Mouse (Mus musculus) adrenal gland, postnatal 4 days (tissue): ENCODE measurements around the gene Ldlrad3. TPM values are rescaled to one million over a fixed set of nuclear protein-coding genes. Genes with fewer than 3 reads are reported as not detected.

Experiments
- DNase-seq, 2 experiments: peaks; one replicate each; pipeline ENCODE4 v3.0.0; 2021 to 2022; ENCODE audit warnings: low spot score in 2 of 2, mixed read lengths in 2 of 2
- total RNA-seq, 2 experiments: library from RNA; stranded (reverse); gene quantifications; 2 replicates each; pipeline ENCODE4 v1.2.3; 2021

The Ldlrad3 gene
- total RNA-seq, 2 experiments from 2014 or later = 13.1 to 16.7 TPM

DNA sequence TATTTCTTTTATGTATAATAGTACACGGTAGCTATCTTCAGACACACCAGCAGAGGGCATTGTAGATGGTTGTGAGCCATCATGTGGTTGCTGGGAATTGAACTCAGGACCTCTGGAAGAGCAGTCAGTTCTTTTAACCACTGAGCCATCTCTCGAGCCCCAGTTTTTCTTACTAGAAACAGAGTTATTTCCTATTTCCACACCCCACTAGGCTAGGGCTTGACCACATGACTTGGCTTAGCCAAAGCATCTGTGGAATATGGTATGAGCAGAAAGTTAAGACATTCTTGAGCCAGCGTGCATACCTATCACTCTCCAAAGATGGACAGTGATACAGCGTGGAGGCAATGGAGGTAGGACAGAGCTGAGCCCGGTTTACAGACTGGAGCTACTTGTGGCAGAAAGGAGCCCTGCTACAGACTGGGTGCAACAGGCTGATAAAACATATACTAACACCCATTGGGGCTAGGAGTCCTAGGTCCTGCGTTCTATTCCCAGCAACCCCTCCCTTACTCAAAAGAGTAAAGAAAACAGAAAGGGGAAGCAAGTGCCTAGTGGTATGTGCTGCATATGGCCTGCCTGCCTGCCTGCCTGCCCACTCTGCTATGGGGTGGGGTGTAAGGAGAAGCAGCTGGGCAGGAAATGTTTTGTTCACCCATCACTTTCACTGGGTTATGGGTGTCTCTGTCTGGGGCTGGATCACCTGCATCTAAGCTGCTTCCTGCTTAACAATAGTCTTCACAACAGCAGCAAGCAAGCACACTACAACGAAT lies 147.1 kb downstream of the Ldlrad3 start:
- no peak for DNase-seq

DNA sequence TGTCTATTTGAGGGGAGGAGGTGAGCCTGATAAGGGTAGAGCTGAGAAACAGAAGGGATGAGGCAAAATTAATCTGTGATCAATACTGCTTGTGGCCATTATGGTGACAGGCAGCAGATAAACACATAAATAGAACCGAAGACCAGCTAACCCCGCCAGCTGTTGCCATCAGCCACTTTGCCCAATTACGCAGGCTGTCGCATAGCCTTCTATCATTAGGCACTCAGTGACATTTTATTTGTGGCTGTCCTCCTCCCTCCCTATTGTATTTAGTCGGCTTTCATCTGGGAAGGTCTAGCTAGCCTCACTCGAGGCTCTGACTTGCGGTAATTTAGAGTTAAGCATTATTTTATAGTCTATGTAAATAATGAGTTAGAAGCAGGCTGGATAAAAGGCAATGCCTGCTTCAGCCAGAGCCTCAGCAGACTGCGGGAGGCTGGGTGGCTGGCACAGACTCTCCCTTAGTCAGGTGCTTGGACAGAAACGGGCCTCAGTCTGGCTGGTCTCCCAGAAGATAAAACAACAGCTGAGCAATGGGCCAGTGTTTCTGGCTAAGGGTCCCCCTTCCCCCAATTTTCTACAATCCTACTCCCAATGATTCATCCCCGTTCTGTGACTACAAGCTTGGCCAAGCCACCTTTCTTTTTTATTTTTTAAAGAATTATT lies 147.8 kb downstream of the Ldlrad3 start:
- no peak for DNase-seq

DNA sequence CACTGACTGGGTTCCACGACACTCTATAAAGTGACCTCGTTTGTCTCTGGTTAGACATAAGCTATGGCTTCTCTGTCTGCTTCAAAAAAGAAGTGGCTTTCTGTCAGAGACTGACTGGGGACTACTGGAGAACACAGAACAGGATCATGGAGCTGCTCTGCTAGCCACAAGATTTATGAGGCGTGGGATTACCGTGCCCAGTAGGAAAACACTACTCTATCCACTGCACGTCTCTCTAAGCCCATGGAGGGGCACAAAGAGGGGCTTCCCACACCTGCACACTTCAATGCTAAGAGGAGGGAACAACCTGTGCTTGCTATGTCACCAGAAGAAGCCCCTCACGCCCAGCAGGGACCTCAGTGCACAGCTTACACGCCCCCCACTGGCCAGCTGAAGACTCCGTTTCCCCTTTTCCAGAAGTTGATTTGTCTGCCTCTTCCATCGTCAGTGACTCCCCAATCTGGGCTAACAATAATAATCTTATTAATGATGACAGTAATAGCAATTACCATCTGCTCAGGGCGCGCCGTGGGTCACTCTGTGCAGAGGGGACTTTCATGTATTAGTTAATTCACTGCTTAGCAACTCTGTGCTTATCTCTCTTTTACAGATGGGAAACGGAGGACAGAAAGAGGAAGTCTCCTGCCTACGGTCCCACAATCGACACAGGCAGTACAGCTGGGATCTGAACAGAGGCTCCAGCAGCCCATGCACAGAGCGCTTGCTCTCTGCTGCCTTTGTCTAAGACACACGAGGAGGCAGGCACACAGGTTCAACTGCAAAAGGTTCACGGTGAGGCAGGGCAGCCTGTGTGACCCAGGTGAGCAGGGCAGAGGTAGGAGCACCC lies 149.3 kb downstream of the Ldlrad3 start:
- DNase-seq = no peak

DNA sequence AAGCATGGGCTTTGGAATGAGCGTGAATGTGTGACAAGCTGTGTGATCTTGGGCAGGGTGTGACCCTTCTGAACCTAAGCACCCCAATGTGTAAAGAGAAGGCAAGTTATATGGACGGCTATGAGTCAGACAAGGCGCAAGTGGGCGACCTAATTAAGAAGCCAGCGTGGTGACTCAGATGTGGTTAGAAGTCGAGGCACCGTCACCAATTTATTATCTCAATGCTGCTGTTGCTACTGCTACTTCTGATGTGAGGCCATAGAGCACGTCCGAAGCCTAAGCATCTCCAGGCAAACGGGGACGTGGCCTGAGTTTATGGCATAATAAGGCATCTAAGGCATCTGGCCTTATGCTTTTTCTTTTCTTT lies 151.7 kb downstream of the Ldlrad3 start:
- DNase-seq = no peak

DNA sequence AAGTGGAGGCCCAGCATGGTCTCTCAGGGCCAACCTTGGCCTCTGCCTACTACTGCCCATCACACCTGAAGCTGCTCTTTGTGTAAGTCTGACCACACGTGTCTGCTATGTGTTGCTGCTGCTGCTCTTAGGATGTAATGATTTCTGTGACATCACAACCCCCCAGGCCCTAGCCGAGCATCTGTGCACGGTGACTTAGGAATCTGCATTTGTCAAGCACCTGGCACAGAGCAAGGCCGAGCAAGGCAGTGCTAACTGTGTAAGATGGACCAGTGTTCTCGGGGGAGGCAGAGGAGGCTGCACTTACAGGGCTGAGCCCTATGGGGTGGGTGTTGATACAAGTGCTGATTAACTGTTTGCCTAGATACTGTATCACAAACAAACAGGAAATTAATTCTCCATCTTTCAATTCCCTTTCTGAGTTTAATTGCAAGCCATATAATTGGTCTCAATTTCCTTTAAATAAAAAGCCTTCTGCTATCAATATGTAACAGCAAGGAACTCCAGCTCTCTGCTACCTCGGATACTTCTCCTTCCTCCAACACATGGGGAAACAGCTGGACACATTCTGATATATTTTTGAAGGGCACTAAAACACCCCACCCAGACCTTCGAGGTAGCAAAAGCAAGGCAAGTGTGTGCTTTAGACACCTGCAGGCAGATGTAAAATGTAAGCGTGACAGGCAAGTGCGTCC lies 152.2 kb downstream of the Ldlrad3 start:
- DNase-seq = no peak

DNA sequence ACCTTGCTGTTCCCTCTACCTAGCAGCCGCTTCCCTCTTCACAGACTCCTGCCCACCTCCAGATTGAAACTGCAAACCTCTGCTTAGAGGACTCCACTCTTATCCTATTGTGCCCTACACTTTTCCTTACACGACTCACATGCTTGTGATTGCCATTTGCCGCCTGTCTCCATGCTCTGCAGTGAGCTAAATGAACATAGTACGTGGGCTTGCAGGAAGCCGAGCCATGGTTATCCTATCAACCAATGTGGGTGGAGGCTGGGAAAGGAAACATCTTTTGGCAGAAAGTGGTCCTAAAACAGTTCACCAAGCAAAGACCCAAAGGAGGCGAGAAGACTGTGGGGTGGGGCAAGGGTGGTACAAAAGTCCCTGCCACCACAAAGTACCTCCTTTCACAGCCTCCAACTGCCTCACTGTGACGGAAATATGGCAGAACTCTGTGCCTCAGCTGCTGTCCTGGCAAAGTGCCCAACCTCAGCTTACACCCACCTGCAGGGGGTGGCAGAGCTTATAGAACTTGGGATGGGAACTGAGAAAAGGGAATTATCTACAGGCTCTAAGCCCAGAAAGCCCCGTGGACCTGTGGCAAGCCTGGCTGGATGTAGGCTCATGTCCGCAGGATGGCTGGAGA lies 153.4 kb downstream of the Ldlrad3 start:
- DNase-seq = no peak

DNA sequence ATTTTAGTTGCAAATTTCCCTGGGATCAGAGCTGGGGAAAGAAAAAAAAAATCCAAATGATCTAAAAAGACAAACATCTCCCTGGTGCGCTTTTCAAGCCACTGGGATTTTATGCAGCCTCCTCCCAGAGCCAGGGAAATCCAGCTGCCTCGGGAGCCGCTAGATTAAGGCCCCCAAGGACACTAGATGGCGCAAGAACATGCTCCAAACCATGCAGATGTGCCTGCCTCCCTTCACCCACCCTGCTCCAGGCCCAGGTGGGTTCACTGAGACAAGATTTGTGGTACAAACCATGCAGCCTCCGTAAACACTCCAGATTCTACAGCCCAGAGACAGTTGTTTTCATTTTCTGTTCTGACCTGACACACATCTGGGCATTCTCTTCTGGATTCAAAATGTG lies 155.5 kb downstream of the Ldlrad3 start:
- DNase-seq = peak in 1 of 2 experiments; percentile 17

DNA sequence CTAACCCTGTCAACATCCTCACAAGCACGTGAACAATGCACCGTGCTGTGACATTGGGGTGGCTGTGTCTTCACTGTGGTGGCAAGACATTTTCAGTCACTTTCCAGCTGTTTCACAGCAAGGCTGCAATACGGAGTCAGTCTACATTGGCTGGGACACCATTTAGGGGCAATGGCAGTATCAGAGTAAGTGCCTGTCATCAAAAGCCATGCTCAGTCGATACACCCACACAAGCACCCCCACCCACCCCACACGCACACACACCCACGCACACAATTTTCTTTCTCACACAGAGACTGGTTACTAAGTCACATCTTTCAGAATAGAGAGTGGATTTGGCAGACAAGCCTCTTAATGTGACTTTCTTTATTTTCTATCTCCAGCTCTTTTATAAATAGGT lies 156.0 kb downstream of the Ldlrad3 start:
- no peak for DNase-seq

DNA sequence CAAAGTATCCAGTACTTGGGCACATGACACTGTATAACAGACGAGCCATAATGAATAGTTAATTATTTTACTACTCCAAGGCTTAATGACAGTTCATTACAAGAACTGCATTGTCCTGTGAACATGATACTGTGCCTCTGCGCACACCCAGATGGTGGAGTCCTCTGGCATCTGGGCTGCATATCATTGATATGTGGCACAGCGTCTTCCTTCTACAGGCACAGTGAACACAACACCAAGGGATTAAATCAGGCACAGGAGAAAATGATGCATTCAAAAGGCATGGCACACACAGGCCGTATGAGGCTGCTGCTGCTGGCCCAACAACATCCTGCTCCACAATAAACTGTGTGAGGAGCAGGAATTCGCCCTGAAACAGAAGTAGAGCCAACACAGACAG lies 156.5 kb downstream of the Ldlrad3 start:
- no peak for DNase-seq

DNA sequence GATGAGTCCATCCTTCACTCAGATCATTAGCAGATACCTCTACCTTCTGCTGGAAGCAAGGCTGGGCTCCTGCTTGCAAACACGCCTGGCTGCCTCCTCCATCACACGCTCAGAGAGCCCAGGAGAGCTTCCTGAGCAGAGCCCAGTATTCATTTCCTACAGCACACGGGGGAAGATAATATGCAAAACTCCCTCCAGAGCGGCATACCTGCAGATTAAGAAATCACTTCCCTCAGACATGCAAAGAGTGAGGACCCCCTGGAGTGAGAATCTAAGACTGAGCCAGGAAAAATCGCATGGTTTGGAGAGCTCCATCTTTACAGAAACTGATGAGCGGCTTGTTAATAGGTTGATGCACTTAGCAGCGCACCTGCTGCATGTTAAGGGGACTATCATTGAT lies 158.9 kb downstream of the Ldlrad3 start:
- DNase-seq = no peak

DNA sequence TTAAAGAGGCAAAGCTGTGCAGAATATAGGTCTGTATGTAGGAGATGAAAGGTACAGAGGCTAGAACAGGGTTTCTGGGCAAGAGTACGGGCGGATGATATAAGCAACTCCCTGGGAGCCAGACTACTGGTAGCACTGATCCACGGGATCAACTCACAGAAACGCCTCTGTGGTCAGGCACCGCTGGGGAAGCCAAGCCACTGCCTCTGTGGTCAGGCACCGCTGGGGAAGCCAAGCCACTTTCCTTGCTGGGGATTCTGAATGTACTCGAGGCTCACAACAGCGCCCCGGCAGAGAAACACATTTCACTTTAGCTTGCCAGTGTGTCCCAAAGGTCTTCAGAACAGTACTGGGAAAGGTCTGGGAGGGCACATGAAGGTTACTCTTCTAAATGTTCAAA lies 160.0 kb downstream of the Ldlrad3 start:
- DNase-seq = no peak

DNA sequence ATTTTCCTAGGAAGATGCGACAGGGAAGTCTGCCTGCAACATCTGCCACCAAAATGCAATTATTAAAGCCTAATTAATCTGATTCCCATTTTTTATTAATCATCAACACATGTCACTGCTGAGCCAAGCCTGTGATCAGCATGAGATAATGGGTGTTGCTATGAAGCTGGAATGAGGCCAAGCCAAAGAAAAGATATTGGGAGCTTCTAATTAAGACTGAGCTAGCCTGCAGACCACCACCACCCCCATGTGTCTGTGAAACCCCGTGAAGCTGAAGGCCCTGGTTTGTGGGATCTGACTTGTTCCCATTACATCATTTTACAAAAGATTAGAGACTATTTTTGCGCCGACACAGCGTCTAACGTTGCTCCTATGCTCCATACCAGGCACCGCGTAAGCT lies 161.7 kb downstream of the Ldlrad3 start:
- no peak for DNase-seq

DNA sequence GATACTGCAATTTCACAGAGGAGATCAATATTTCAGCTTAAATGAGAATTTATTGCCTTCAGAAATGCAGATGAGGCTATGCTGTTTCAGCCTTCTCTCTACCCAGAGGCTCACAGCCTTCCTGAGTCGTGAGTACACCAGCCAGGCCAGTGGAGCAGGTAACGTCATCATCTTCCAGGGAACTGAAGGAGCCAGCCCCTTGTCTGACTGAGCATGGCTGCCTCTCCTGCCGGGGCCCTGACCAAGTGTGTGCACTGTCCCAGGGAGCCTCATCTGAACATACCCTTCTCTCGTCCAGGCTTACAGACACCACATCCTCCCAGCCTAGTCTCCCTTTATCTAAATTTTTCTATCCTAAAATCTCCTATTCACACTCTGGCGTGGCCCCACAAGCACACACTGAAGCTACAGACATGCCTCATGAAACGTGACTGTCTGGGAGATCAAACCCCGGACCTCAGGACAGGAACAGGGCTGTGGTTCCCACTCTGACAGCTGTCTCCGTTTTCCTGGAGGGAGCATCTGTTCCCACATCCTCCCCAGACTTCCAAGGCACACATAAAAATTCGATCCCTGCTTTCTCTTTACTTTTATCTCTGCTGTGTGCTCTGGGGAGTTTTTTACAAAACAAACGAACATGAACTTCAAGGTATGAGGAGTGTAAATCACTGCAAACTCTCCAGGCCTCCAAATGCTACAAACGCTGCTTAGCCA lies 164.7 kb downstream of the Ldlrad3 start:
- DNase-seq = no peak

DNA sequence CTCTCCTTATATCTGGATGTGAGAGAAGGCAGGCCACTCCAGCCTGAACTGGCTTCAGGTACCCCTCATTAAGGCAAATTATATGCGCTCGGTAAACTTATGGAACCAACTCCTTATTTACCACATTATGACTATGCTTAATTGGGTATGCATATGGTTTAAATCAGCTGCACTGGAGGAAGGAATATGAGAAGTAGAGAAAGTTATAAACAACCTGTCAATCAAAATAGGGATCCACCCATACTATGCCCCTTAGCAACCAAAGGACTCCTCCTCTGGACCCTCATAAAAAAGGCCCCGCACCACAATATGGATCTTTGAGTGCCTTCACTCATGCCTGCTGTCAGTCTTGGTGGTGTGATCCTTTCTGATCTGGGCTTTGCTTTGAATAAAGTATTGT lies 165.6 kb downstream of the Ldlrad3 start:
- no peak for DNase-seq

DNA sequence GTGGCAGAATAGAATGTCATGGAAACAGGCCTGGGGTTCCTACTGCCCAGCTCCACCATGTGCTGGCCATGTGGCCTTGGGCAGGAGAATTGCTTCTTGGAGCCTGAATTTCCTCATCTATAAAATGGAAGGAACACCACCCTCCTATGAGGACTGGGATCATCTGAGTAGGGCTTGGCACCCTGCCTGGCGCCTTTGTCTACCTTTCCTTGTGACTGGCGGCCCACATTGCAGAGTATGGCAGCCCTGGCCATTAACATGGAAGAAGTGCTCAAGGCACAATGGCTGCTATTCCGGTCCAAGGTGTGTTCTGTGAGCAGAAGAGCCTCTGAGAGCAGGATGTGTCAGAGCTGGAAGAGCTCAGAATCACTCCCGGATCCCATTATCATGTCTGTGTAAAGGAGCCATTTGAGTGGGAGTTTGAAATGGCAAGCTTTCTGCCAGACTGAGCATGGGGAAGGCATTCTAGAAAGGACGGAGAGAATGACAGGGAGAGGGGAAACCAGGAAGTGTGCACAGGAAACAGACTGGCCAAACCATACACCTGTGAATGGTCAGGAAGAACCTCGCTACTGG lies 171.6 kb downstream of the Ldlrad3 start:
- DNase-seq = no peak

DNA sequence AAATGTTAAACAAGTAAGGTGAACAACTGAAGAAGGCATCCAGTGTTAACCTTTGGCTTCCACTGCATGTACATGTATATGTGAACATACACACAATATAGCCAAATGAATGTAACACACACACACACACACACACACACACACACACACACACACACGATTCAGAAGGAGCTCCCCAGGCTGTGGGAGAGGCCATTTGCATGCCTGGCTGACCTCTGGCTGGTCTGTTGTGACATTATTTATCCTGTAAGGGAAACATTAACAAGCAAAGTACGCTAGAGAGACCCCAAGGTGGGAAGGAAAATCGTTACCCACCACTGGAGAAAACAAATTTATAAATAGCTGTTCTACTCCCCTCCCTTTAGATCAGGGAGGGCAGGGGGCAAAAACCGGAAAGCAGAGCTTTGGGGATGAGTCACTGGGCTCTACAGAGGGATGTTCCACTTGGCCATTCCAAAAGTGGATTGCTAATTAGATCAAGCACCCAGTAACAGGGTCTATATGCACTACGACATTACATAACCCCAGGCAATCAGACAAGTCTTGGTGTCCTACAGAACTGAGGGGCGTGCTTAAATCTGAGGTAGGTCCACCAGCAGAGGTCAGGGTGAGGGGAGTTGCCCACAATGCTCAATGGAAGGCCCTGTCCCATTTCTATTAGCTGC lies 174.7 kb downstream of the Ldlrad3 start:
- no peak for DNase-seq

DNA sequence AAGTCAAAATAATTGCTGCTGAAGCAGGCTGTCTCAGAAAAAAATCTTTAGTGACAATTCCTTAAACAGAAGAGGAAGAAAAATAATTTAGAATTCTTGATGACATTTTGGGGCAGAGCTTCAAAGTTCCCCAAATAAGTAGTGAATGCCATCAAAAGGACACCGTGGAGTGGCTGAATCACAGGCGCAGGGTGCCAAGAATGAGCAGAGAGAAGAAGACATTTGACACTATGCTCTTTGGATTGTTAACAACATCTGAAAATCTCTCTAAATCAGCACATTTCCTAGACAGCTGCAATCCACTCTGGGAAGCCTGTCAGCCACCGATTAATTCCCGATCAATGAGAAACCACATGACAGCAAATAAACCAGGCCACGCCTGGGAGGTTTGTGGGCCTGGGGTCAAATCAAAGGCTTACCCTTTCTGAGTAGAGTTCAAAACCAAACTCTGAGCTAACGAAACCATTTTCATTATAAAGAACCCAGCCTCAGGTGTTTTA lies 176.4 kb downstream of the Ldlrad3 start:
- DNase-seq = no peak

DNA sequence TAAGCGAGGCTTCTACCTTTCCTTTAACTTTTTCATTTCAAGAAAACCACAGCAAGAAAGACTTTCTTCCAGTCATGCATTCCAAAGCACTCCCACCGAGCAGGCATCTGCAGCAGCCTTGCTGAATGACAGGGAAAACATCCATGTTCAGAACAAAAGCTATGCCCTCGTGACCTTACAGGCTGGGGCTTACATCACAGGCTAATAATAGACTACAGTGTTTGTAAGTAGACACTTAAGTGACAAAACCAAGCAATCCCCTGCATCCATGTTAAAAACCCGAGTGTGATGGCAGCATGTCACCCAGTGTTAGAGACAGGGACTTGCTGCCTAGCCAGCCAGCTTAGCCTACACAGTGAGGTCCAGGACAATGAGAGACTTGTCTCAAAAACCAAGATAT lies 180.0 kb downstream of the Ldlrad3 start:
- no peak for DNase-seq

DNA sequence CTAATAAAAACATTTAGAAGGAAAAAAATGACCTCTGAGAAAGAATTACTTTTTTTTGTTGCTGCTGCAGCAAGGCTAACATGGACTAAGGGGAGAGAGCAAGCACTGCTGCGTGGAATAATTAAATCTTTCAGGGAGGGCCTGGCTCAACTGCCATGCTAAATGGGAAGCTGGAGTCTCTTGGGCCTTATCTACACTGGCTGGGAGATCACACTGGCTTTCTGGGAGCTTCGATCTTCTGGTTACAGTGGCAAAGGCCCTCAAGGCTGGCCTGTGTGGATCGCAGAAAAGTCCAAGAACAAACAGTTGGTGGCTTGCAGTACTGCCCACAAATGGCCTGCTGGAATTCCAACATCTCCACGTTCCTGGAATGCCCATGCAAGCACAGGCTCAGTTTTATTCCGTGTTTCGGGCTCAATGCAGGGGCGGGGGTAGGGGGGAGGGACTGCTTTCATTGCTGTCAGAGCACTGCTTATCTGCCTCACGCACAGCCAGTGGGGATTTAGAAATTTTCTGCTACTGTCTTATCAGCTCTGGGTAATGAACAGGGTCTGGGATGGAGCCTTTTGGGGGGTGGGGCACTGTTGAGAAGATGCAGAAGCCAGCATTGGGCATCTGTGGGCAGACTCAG lies 180.7 kb downstream of the Ldlrad3 start:
- DNase-seq = no peak
